Mouse (Mus musculus): Measurements from ENCODE around the gene Ift122.

GRCm38 (mm10) chr6:115897926-115898520 lies 44.8 kb downstream of the Ift122 start:
- TF ChIP-seq POLR2A (IDR thresholded peaks at IDR 0.05; ENCODE audit: low read depth, low read length) (no peak), CTCF (IDR thresholded peaks at IDR 0.05; ENCODE audit: extremely low read depth, insufficient read depth, insufficient read length, insufficient replicate concordance) (no peak)
